Mouse (Mus musculus) bone marrow macrophage, adult 2 months (primary cell): ENCODE measurements around the gene 4930519G04Rik.
"Not testable (repeated sequence)": the region's sequence is repeated elsewhere in the genome, so short reads cannot be mapped to it uniquely, and the experiment has no call there.

Experiments used
- CTCF ChIP-seq: IDR thresholded peaks from 2 replicates; pipeline ENCODE4 v1.5.1; 2012; ENCODE audit warnings: low read depth, mild to moderate bottlenecking, low read length, moderate library complexity
- POLR2A ChIP-seq: IDR thresholded peaks from 2 replicates; pipeline ENCODE4 v1.6.1; 2012; ENCODE audit warnings: mild to moderate bottlenecking, low read depth, low read length, borderline replicate concordance

GRCm38 (mm10) chr5:114882319-114882718 lies 28.9 kb downstream of the 4930519G04Rik start:
- not testable (repeated sequence) for TF ChIP-seq POLR2A, CTCF
